ENCODE assay signal across 20 mouse cellular contexts in genomic region chr9:69234526-69234925, GRCm38 (mm10).
A peak's percentile ranks its signal among the peaks of the same experiment; 100 is the strongest.
DNase-seq lines count a peak whose midpoint lies in the region; ATAC-seq and TF ChIP-seq lines count a peak whose summit lies in the region.
"Had no signal": no experiment of that assay in that cellular context is flagged by ENCODE, and none has a peak within 500 bp of the region (broad histone marks: within the 10 kb centered on the region; RNA-seq: fewer than 3 reads in every experiment).

No protein-coding gene starts in this region.

- TF ChIP-seq CTCF in midbrain, postnatal 0 days (IDR thresholded peaks at IDR 0.05): no peak
- TF ChIP-seq CTCF in kidney, adult 2 months (conservative IDR thresholded peaks at IDR 0.05; ENCODE audit: insufficient read depth, insufficient read length, low read depth, low read length): no peak

- TF ChIP-seq POLR2A in kidney, adult 2 months (IDR thresholded peaks at IDR 0.05; ENCODE audit: low read depth, low read length): no peak

- H3K4me3 ChIP-seq in hindbrain, embryonic 10.5 days: no peak overlapping the region
- H3K4me3 ChIP-seq in hindbrain, embryonic 13.5 days: no peak overlapping the region
- H3K4me3 ChIP-seq in midbrain, embryonic 12.5 days: no peak overlapping the region
- no peak overlapping the region for H3K4me3 ChIP-seq in midbrain, postnatal 0 days (ENCODE audit: low read depth, low read length)
- no peak overlapping the region for H3K4me3 ChIP-seq in kidney, adult 2 months (ENCODE audit: insufficient read depth, low read depth, low read length)
- H3K4me3 ChIP-seq: embryonic facial prominence, embryonic 13.5 days; intestine, embryonic 15.5 days; kidney, embryonic 15.5 days; liver, embryonic 12.5 days; megakaryocyte, embryonic 14.5 days; myocyte had no signal

- peaks cover 16% of the 10 kb centered on the region for H3K4me1 ChIP-seq in hindbrain, embryonic 10.5 days (replicated peaks)
- peaks cover 10% of the 10 kb centered on the region; the same call in 1 of the 2 replicates for H3K4me1 ChIP-seq in hindbrain, embryonic 13.5 days (replicated peaks)
- H3K4me1 ChIP-seq in midbrain, embryonic 12.5 days: peaks cover 10% of the 10 kb centered on the region
- no peaks in the 10 kb centered on the region for H3K4me1 ChIP-seq in midbrain, postnatal 0 days (ENCODE audit: insufficient read depth, low read length)
- H3K4me1 ChIP-seq in kidney, adult 2 months (ENCODE audit: control insufficient read depth, insufficient read depth, low read length): no peaks in the 10 kb centered on the region
- H3K4me1 ChIP-seq: intestine, embryonic 15.5 days; liver, embryonic 12.5 days had no signal

- no peak overlapping the region for H3K4me2 ChIP-seq in hindbrain, embryonic 13.5 days
- H3K4me2 ChIP-seq in midbrain, embryonic 12.5 days (replicated peaks): no peak overlapping the region
- H3K4me2 ChIP-seq in midbrain, postnatal 0 days (ENCODE audit: low read depth, low read length, poor library complexity, severe bottlenecking): no peak overlapping the region
- H3K4me2 ChIP-seq: embryonic facial prominence, embryonic 13.5 days; intestine, embryonic 15.5 days; kidney, embryonic 15.5 days; liver, embryonic 12.5 days had no signal

- no peaks in the 10 kb centered on the region for H3K36me3 ChIP-seq in hindbrain, embryonic 10.5 days
- H3K36me3 ChIP-seq in hindbrain, embryonic 13.5 days: no peaks in the 10 kb centered on the region
- no peaks in the 10 kb centered on the region for H3K36me3 ChIP-seq in midbrain, embryonic 12.5 days
- no peaks in the 10 kb centered on the region for H3K36me3 ChIP-seq in midbrain, postnatal 0 days (ENCODE audit: insufficient read depth, low read length)
- H3K36me3 ChIP-seq in kidney, adult 2 months (ENCODE audit: control insufficient read depth, insufficient read depth, low read length): no peaks in the 10 kb centered on the region
- H3K36me3 ChIP-seq: embryonic facial prominence, embryonic 13.5 days; intestine, embryonic 15.5 days; kidney, embryonic 15.5 days; liver, embryonic 12.5 days had no signal

- H3K27ac ChIP-seq in hindbrain, embryonic 10.5 days: 0 out of 2 replicates have a peak overlapping the region, but pooled peaks have one; percentile 35
- H3K27ac ChIP-seq in hindbrain, embryonic 13.5 days: no peak overlapping the region
- 0 out of 2 replicates have a peak overlapping the region, but pooled peaks have one; percentile 46 for H3K27ac ChIP-seq in midbrain, embryonic 12.5 days (replicated peaks)
- no peak overlapping the region for H3K27ac ChIP-seq in midbrain, postnatal 0 days (ENCODE audit: low read depth, low read length)
- H3K27ac ChIP-seq in kidney, adult 2 months (ENCODE audit: insufficient read depth, low read depth, low read length): no peak overlapping the region
- H3K27ac ChIP-seq: embryonic facial prominence, embryonic 13.5 days; intestine, embryonic 15.5 days; kidney, embryonic 15.5 days; liver, embryonic 12.5 days had no signal

- DNase-seq in frontal cortex, adult 2 months (ENCODE audit: extremely low spot score in 1 of 2, low spot score in 1 of 2): no peak
- no peak for DNase-seq in hindbrain, embryonic 10.5 days (ENCODE audit: low spot score)
- DNase-seq in midbrain, postnatal 0 days (ENCODE audit: low spot score): no peak
- DNase-seq in kidney, adult 2 months: no peak
- DNase-seq: adrenal gland, adult 2 months; cerebellum, adult 9-10 months; gastrocnemius, postnatal 36 days; heart, postnatal 14 days; kidney, postnatal 4 days; lung, adult 2 months; thymus, postnatal 14 days had no signal

- ATAC-seq in frontal cortex, adult (ENCODE audit: low TSS enrichment): 0 out of 2 replicates have a peak, but pooled peaks have one; percentile 23
- ATAC-seq in hindbrain, embryonic 13.5 days (ENCODE audit: low FRiP score): no peak
- ATAC-seq in midbrain, embryonic 12.5 days (ENCODE audit: low FRiP score, low read depth): peak; percentile 34; the same call in 1 of the 2 replicates
- ATAC-seq in midbrain, postnatal 0 days (ENCODE audit: low FRiP score): no peak
- ATAC-seq: intestine, embryonic 15.5 days; liver, embryonic 12.5 days had no signal

- no peak overlapping the region for H3K9ac ChIP-seq in hindbrain, embryonic 13.5 days
- H3K9ac ChIP-seq in midbrain, embryonic 12.5 days (replicated peaks): no peak overlapping the region
- H3K9ac ChIP-seq in midbrain, postnatal 0 days (replicated peaks; ENCODE audit: low read length, poor library complexity, severe bottlenecking): no peak overlapping the region
- H3K9ac ChIP-seq: embryonic facial prominence, embryonic 13.5 days; intestine, embryonic 15.5 days; kidney, embryonic 15.5 days; liver, embryonic 12.5 days had no signal

- peaks cover 4% of the 10 kb centered on the region; the same call in 1 of the 2 replicates for H3K9me3 ChIP-seq in hindbrain, embryonic 10.5 days
- no peaks in the 10 kb centered on the region for H3K9me3 ChIP-seq in hindbrain, embryonic 13.5 days
- H3K9me3 ChIP-seq in midbrain, embryonic 12.5 days: no peaks in the 10 kb centered on the region
- no peaks in the 10 kb centered on the region for H3K9me3 ChIP-seq in midbrain, postnatal 0 days (ENCODE audit: low read length)
- H3K9me3 ChIP-seq: intestine, embryonic 15.5 days; kidney, embryonic 15.5 days; liver, embryonic 12.5 days had no signal

- no peaks in the 10 kb centered on the region for H3K27me3 ChIP-seq in hindbrain, embryonic 10.5 days (ENCODE audit: insufficient read depth, poor library complexity, severe bottlenecking)
- H3K27me3 ChIP-seq in hindbrain, embryonic 13.5 days: no peaks in the 10 kb centered on the region
- 0 out of 2 replicates have a peak, but pooled peaks cover 5% of the 10 kb centered on the region for H3K27me3 ChIP-seq in midbrain, embryonic 12.5 days
- H3K27me3 ChIP-seq in midbrain, postnatal 0 days (ENCODE audit: insufficient read depth, low read length): no peaks in the 10 kb centered on the region
- no peaks in the 10 kb centered on the region for H3K27me3 ChIP-seq in kidney, adult 2 months (replicated peaks; ENCODE audit: control insufficient read depth, insufficient read depth, low read length)
- H3K27me3 ChIP-seq: embryonic facial prominence, embryonic 13.5 days; intestine, embryonic 15.5 days; kidney, embryonic 15.5 days; liver, embryonic 12.5 days; megakaryocyte, embryonic 14.5 days had no signal

- WGBS in hindbrain, embryonic 10.5 days: 20% methylated on average over 7 of the region's 7 CpGs
- 8% methylated on average over 7 of the region's 7 CpGs for WGBS in hindbrain, embryonic 13.5 days
- 12% methylated on average over 7 of the region's 7 CpGs for WGBS in midbrain, embryonic 12.5 days
- 21% methylated on average over 7 of the region's 7 CpGs for WGBS in midbrain, postnatal 0 days
- WGBS in kidney, adult 2 months: 71% methylated on average over 7 of the region's 7 CpGs

Comparison
In these comparisons a context has a peak if more than half of its experiments do, and no peak if none do; other contexts are left out.
1. ATAC-seq: peak in frontal cortex, adult (single experiment) and midbrain, embryonic 12.5 days (single experiment); none in hindbrain, embryonic 13.5 days (single experiment) and midbrain, postnatal 0 days (single experiment).
2. H3K27ac ChIP-seq: peak in hindbrain, embryonic 10.5 days (single experiment) and midbrain, embryonic 12.5 days (single experiment); none in hindbrain, embryonic 13.5 days (single experiment), midbrain, postnatal 0 days (single experiment) and kidney, adult 2 months (single experiment).